Comparison of ENCODE assay signal across 8 mouse cellular contexts in the genomic region with DNA sequence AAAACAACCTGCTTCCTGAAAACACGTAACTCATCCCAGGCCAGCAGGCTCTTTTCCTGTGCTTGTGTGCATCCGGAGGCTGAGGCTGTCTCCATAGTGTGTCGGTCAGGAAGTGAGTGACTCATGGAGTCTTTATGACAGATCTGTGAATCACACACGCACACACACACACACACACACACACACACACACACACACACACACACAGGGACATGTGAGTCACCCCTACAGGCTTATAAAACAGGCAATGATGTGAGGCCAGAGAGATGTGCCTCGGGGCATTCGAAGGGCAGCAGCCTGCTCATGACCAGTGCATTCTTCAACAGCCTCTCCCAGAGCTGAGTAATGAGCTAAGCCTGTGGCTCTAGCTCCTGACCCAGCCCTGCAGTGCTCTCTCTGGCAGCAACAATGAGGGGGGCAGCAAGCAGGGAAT.
A peak's percentile ranks its signal among the peaks of the same experiment; 100 is the strongest.
DNase-seq lines count a peak whose midpoint lies in the region; ATAC-seq and TF ChIP-seq lines count a peak whose summit lies in the region.

No protein-coding gene starts in this region.

- H3K4me1 ChIP-seq in liver, embryonic 12.5 days: no peaks in the 10 kb centered on the region
- peaks cover 1% of the 10 kb centered on the region; the same call in 1 of the 2 replicates for H3K4me1 ChIP-seq in cortical plate, adult 2 months (ENCODE audit: control insufficient read depth, insufficient read depth, low read length)
- H3K4me1 ChIP-seq in lung, embryonic 16.5 days (replicated peaks; ENCODE audit: control insufficient read depth, insufficient read depth, low read length): no peaks in the 10 kb centered on the region

- H3K4me3 ChIP-seq in liver, embryonic 12.5 days: no peak overlapping the region
- no peak overlapping the region for H3K4me3 ChIP-seq in cortical plate, adult 2 months (ENCODE audit: insufficient read depth, low read length)
- no peak overlapping the region for H3K4me3 ChIP-seq in lung, embryonic 16.5 days (ENCODE audit: low read length)

- H3K36me3 ChIP-seq in liver, embryonic 12.5 days: no peaks in the 10 kb centered on the region
- H3K36me3 ChIP-seq in lung, embryonic 16.5 days (ENCODE audit: control insufficient read depth, insufficient read depth, low read length): no peaks in the 10 kb centered on the region

- H3K4me2 ChIP-seq in liver, embryonic 12.5 days: no peak overlapping the region
- no peak overlapping the region for H3K4me2 ChIP-seq in lung, embryonic 16.5 days (ENCODE audit: low read depth, low read length)

- DNase-seq in liver: peak; percentile 19
- DNase-seq in heart, postnatal 4 days: peak; percentile 53
- no peak for DNase-seq in spleen, postnatal 14 days (ENCODE audit: low spot score in 2 of 2)
- DNase-seq in layer of hippocampus, adult 8-10 months (ENCODE audit: low spot score in 2 of 2): no peak
- no peak for DNase-seq in cerebellum, adult 9-10 months

- no peaks in the 10 kb centered on the region for H3K9me3 ChIP-seq in liver, embryonic 12.5 days (replicated peaks)
- no peaks in the 10 kb centered on the region for H3K9me3 ChIP-seq in lung, embryonic 16.5 days (ENCODE audit: control insufficient read depth, low read length)

- TF ChIP-seq CTCF in cortical plate, adult 2 months (IDR thresholded peaks at IDR 0.05; ENCODE audit: extremely low read depth, insufficient read depth, low read length): no peak

- 27% methylated on average over 6 of the region's 6 CpGs for WGBS in liver, embryonic 12.5 days (ENCODE audit: insufficient replicate concordance)
- 43% methylated on average over 6 of the region's 6 CpGs for WGBS in lung, embryonic 16.5 days

- no peaks in the 10 kb centered on the region for H3K27me3 ChIP-seq in liver, embryonic 12.5 days (replicated peaks)
- no peaks in the 10 kb centered on the region for H3K27me3 ChIP-seq in lung, embryonic 16.5 days (ENCODE audit: control insufficient read depth, insufficient read depth, low read depth, low read length)

- no peak for ATAC-seq in liver, embryonic 12.5 days
- ATAC-seq in lung, embryonic 16.5 days (ENCODE audit: low read depth): peak; percentile 91

- no peak for TF ChIP-seq POLR2A in cortical plate, adult 2 months (IDR thresholded peaks at IDR 0.05; ENCODE audit: extremely low read depth, insufficient read depth, low read length)

- H3K27ac ChIP-seq in liver, embryonic 12.5 days: no peak overlapping the region
- 0 out of 2 replicates have a peak overlapping the region, but pooled peaks have one; percentile 4 for H3K27ac ChIP-seq in cortical plate, adult 2 months (ENCODE audit: insufficient read depth, low read length)
- peak overlapping the region; percentile 43; the same call in 1 of the 2 replicates for H3K27ac ChIP-seq in lung, embryonic 16.5 days (ENCODE audit: low read length)

- no peak overlapping the region for H3K9ac ChIP-seq in liver, embryonic 12.5 days
- H3K9ac ChIP-seq in lung, embryonic 16.5 days (ENCODE audit: low read length): no peak overlapping the region

Comparison
In these comparisons a context has a peak if more than half of its experiments do, and no peak if none do; other contexts are left out.
1. DNase-seq: peak in liver (single experiment) and heart, postnatal 4 days (single experiment); none in spleen, postnatal 14 days (0 of 2), layer of hippocampus, adult 8-10 months (0 of 2) and cerebellum, adult 9-10 months (single experiment).